Mouse (Mus musculus): ENCODE measurements around the gene Endod1. TPM values are rescaled to one million over a fixed set of nuclear protein-coding genes. Genes with fewer than 3 reads are reported as not detected.
"Not testable (repeated sequence)": the region's sequence is repeated elsewhere in the genome, so short reads cannot be mapped to it uniquely, and the experiment has no call there.

Endod1 gene
- polyA plus RNA-seq, 1 experiment = 62.3 TPM

DNA sequence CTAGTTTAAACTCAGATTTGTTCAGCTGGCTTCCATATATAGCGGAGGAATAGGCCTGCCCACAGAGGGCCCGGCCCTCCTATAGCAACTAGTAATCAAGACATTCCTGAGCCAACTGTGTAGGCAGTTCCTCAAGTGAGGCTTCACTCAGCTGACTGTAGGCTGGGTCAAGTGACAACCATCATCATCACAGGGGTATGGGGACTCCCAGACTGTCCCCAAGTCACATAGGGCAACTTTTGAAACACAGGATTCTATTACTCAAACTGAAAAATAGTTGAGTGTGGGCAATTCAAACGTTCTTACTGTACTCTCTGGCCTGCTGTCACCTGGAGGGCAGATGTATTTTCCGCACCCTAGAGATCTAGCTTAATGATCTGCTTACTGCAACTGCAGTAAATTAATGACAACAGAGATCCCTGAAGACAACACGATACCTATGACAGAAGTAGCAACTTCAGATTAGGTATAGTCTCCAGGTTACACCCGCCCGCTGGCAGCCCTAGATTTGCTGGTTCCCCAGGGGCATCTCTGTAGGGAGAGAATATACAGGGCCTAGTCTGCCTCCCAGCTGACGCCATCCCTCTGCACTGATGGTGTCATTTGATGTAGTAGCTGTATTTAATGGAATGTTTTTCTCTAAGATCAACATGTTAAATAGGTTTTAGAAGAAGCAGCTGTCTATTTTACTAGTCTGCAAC is 19.1 kb downstream of the Endod1 start:
- DNase-seq = no peak
- 94% methylated on average over 8 of the region's 8 CpGs for WGBS
- TF ChIP-seq POLR2A (IDR thresholded peaks at IDR 0.05; ENCODE audit: control insufficient read depth, extremely low read depth, insufficient read depth, low read length, poor library complexity) = no peak
- no peak for TF ChIP-seq CTCF (IDR thresholded peaks at IDR 0.05; ENCODE audit: borderline replicate concordance, control insufficient read depth, extremely low read depth, insufficient read depth, low read length, poor library complexity)
- H3K36me3 ChIP-seq (ENCODE audit: control insufficient read depth, insufficient read depth, low read length) = no peaks in the 10 kb centered on the region
- no peaks in the 10 kb centered on the region for H3K27me3 ChIP-seq (ENCODE audit: control insufficient read depth, insufficient read depth, low read length)
- peaks cover 11% of the 10 kb centered on the region for H3K4me1 ChIP-seq (replicated peaks; ENCODE audit: control insufficient read depth, insufficient read depth, low read length)
- no peak overlapping the region for H3K4me3 ChIP-seq (ENCODE audit: control insufficient read depth, insufficient read depth, low read length)
- no peak overlapping the region for H3K27ac ChIP-seq (ENCODE audit: control insufficient read depth, insufficient read depth, low read length)

DNA sequence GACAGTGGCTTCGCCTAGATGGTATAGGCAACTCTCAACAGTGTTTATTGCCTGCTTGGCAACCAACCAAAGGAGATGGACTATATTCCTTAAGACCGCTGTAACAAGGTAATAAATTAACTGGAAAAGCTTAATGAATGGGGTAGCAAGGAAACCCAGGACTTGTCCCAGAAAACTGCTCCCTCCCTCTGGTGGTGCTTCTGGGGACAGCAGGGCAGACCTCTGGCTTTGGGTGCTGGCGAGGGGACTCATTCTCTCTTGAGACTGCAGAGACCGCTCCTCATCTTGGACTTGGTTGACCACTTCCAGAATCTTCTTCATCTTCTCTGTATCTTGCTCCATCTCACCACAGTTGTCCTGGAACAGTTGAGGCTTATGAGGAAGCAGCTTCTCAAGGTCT is 24.3 kb downstream of the Endod1 start:
- 95% methylated on average over 4 of the region's 4 CpGs for WGBS
- Histone ChIP-seq H3K4me3 (ENCODE audit: control insufficient read depth, insufficient read depth, low read length) (no peak overlapping the region), H3K36me3 (ENCODE audit: control insufficient read depth, insufficient read depth, low read length) (no peaks in the 10 kb centered on the region), H3K4me1 (replicated peaks; ENCODE audit: control insufficient read depth, insufficient read depth, low read length) (no peaks in the 10 kb centered on the region), H3K27ac (ENCODE audit: control insufficient read depth, insufficient read depth, low read length) (no peak overlapping the region), H3K27me3 (ENCODE audit: control insufficient read depth, insufficient read depth, low read length) (no peaks in the 10 kb centered on the region)
- no peak for DNase-seq
- TF ChIP-seq CTCF (IDR thresholded peaks at IDR 0.05; ENCODE audit: borderline replicate concordance, control insufficient read depth, extremely low read depth, insufficient read depth, low read length, poor library complexity) = no peak
- no peak for TF ChIP-seq POLR2A (IDR thresholded peaks at IDR 0.05; ENCODE audit: control insufficient read depth, extremely low read depth, insufficient read depth, low read length, poor library complexity)

DNA sequence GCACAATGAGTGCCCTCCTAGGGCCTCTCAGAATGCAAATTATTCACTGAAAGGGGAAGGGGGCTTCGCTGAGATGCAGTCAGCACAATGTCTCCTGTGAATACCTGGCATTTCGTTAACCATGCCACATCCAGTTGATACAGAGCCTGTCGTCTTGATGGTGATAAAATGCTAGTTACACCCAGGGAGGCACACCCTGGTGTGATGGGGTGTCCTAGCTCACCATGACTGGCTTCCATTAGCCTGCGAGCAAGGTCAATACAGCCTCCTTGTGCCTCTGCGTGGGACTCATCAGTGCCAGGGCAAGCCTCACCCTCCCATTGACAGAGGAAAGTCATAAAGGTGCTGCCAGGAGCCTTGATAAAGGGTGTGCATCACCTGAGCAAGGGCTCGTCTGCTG is 26.5 kb downstream of the Endod1 start:
- no peaks in the 10 kb centered on the region for H3K36me3 ChIP-seq (ENCODE audit: control insufficient read depth, insufficient read depth, low read length)
- H3K4me1 ChIP-seq (replicated peaks; ENCODE audit: control insufficient read depth, insufficient read depth, low read length) = no peaks in the 10 kb centered on the region
- H3K27ac ChIP-seq (ENCODE audit: control insufficient read depth, insufficient read depth, low read length) = no peak overlapping the region
- no peaks in the 10 kb centered on the region for H3K27me3 ChIP-seq (ENCODE audit: control insufficient read depth, insufficient read depth, low read length)
- TF ChIP-seq POLR2A (IDR thresholded peaks at IDR 0.05; ENCODE audit: control insufficient read depth, extremely low read depth, insufficient read depth, low read length, poor library complexity) = no peak
- no peak for TF ChIP-seq CTCF (IDR thresholded peaks at IDR 0.05; ENCODE audit: borderline replicate concordance, control insufficient read depth, extremely low read depth, insufficient read depth, low read length, poor library complexity)
- no peak for DNase-seq
- H3K4me3 ChIP-seq (ENCODE audit: control insufficient read depth, insufficient read depth, low read length) = no peak overlapping the region
- 95% methylated on average over 6 of the region's 6 CpGs for WGBS

DNA sequence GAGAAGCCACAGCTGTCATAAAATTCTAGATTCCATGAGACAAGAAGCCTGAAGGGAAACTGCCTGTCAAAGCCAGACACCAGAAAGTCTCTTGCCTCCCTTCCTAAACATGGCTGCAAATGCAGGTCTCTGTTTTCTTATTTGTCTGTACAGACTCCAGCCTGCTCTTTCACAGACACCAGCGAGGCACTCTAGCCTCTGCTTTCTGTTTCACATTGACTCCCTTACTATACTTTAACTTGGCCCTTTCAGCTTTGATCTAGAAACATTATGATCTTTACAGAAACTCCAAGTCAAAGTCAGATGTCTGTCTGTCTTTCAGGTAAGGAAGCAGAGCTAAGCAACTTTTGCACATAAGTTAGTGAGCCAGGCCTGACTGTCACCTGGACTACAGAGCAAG is 29.0 kb downstream of the Endod1 start:
- no peak for DNase-seq
- no peak overlapping the region for H3K27ac ChIP-seq (ENCODE audit: control insufficient read depth, insufficient read depth, low read length)
- H3K4me3 ChIP-seq (ENCODE audit: control insufficient read depth, insufficient read depth, low read length) = no peak overlapping the region
- TF ChIP-seq CTCF (IDR thresholded peaks at IDR 0.05; ENCODE audit: borderline replicate concordance, control insufficient read depth, extremely low read depth, insufficient read depth, low read length, poor library complexity) (no peak), POLR2A (IDR thresholded peaks at IDR 0.05; ENCODE audit: control insufficient read depth, extremely low read depth, insufficient read depth, low read length, poor library complexity) (no peak)
- 78% methylated on average over 1 of the region's 1 CpGs for WGBS
- no peaks in the 10 kb centered on the region for H3K27me3 ChIP-seq (ENCODE audit: control insufficient read depth, insufficient read depth, low read length)
- H3K4me1 ChIP-seq (replicated peaks; ENCODE audit: control insufficient read depth, insufficient read depth, low read length) = no peaks in the 10 kb centered on the region
- no peaks in the 10 kb centered on the region for H3K36me3 ChIP-seq (ENCODE audit: control insufficient read depth, insufficient read depth, low read length)

DNA sequence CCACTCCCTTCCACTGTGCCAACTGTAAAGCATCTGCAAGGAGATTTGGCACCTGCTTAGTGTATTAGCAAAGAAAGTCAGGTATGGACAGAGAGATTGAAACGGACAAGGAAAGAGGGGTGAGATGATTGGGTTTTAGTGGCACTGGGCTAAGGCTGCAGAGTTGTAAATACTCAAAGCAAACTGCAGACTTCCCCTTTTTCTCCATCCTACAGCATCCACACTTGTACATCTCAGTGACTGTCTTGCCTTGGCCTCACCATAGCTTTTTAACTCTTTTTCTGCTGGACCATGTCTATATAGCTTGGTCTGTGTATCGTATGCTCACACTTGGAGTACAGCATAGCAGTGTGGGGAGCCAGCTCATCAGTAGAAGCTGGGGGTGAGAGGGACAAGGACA is 30.5 kb downstream of the Endod1 start:
- DNase-seq = no peak
- WGBS = 50% methylated on average over 2 of the region's 2 CpGs
- H3K27me3 ChIP-seq (ENCODE audit: control insufficient read depth, insufficient read depth, low read length) = no peaks in the 10 kb centered on the region
- no peaks in the 10 kb centered on the region for H3K36me3 ChIP-seq (ENCODE audit: control insufficient read depth, insufficient read depth, low read length)
- H3K4me3 ChIP-seq (ENCODE audit: control insufficient read depth, insufficient read depth, low read length) = no peak overlapping the region
- H3K4me1 ChIP-seq (replicated peaks; ENCODE audit: control insufficient read depth, insufficient read depth, low read length) = no peaks in the 10 kb centered on the region
- H3K27ac ChIP-seq (ENCODE audit: control insufficient read depth, insufficient read depth, low read length) = no peak overlapping the region
- no peak for TF ChIP-seq CTCF (IDR thresholded peaks at IDR 0.05; ENCODE audit: borderline replicate concordance, control insufficient read depth, extremely low read depth, insufficient read depth, low read length, poor library complexity)
- no peak for TF ChIP-seq POLR2A (IDR thresholded peaks at IDR 0.05; ENCODE audit: control insufficient read depth, extremely low read depth, insufficient read depth, low read length, poor library complexity)

DNA sequence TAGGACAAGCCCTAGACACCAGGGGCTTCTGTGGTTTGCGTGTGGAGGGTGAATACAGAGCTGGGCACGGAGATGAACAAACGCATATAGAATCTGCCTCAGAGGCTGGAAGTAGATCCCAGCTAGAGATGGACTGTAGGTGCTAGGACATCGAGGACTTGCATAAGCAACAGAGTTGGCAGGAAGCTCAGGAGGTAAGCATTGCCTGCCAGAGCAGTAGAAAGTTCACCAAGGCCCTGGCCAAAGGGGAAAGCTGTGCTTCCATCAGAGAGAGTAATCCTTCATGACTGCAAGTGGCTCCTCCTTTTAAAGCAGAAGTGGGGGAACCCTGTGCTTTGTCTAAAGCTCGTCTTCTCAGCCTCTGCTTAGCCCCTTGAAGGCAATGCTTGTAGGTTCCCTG is 31.9 kb downstream of the Endod1 start:
- Histone ChIP-seq H3K4me1 (replicated peaks; ENCODE audit: control insufficient read depth, insufficient read depth, low read length) (no peaks in the 10 kb centered on the region), H3K27ac (ENCODE audit: control insufficient read depth, insufficient read depth, low read length) (no peak overlapping the region), H3K36me3 (ENCODE audit: control insufficient read depth, insufficient read depth, low read length) (no peaks in the 10 kb centered on the region), H3K27me3 (ENCODE audit: control insufficient read depth, insufficient read depth, low read length) (no peaks in the 10 kb centered on the region), H3K4me3 (ENCODE audit: control insufficient read depth, insufficient read depth, low read length) (no peak overlapping the region)
- TF ChIP-seq POLR2A (IDR thresholded peaks at IDR 0.05; ENCODE audit: control insufficient read depth, extremely low read depth, insufficient read depth, low read length, poor library complexity) (no peak), CTCF (IDR thresholded peaks at IDR 0.05; ENCODE audit: borderline replicate concordance, control insufficient read depth, extremely low read depth, insufficient read depth, low read length, poor library complexity) (no peak)
- no peak for DNase-seq
- WGBS = 88% methylated on average over 5 of the region's 5 CpGs

DNA sequence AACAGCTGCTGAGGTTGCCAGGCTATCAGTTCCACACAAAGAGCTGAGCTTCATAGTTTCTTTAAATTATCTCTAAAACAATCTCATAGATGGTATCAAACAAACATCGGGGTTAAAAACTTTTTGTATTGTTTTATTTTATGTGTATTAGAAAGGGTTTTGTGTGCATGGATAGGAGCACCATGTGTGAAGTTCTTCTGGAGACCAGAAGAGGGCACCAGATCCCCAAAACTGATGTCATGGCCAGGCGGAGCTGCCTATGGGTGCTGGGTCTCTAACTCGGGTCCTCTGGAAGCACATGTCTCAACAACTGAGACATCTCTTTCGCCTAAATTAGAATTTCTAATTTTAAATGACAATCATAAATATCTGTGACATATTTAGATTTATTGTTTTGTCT is 32.9 kb downstream of the Endod1 start:
- peak; percentile 47 for DNase-seq
- Histone ChIP-seq H3K27me3 (ENCODE audit: control insufficient read depth, insufficient read depth, low read length) (no peaks in the 10 kb centered on the region), H3K36me3 (ENCODE audit: control insufficient read depth, insufficient read depth, low read length) (no peaks in the 10 kb centered on the region), H3K4me1 (replicated peaks; ENCODE audit: control insufficient read depth, insufficient read depth, low read length) (no peaks in the 10 kb centered on the region), H3K4me3 (ENCODE audit: control insufficient read depth, insufficient read depth, low read length) (no peak overlapping the region), H3K27ac (ENCODE audit: control insufficient read depth, insufficient read depth, low read length) (no peak overlapping the region)
- TF ChIP-seq POLR2A (IDR thresholded peaks at IDR 0.05; ENCODE audit: control insufficient read depth, extremely low read depth, insufficient read depth, low read length, poor library complexity) (no peak), CTCF (IDR thresholded peaks at IDR 0.05; ENCODE audit: borderline replicate concordance, control insufficient read depth, extremely low read depth, insufficient read depth, low read length, poor library complexity) (no peak; the same call in 1 of the 2 replicates)
- WGBS = 59% methylated on average over 4 of the region's 4 CpGs

DNA sequence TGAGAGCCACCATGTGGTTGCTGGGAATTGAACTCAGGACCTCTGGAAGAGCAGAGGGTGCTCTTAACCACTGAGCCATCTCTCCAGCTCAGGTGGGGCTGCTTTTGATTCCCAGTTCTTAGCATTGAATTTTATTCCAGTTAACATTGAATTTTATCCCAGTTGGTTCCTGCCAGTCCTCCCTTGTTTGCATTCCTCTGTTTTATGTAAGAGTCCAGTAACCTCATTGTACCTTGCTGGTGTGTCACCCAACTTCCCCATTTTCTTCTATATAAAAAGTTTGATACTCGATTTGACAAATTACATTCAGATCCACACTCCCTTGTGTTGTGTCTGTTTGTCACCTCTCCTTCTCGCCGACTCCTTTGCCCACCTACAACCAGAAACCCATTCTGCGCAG is 35.4 kb downstream of the Endod1 start:
- H3K4me1 ChIP-seq (replicated peaks; ENCODE audit: control insufficient read depth, insufficient read depth, low read length); DNase-seq; H3K27me3 ChIP-seq (ENCODE audit: control insufficient read depth, insufficient read depth, low read length); H3K36me3 ChIP-seq (ENCODE audit: control insufficient read depth, insufficient read depth, low read length); H3K27ac ChIP-seq (ENCODE audit: control insufficient read depth, insufficient read depth, low read length); H3K4me3 ChIP-seq (ENCODE audit: control insufficient read depth, insufficient read depth, low read length): not testable (repeated sequence)
- WGBS = 77% methylated on average over 4 of the region's 4 CpGs
